Mouse (Mus musculus): ENCODE measurements around the gene Sipa1l1.

DNA sequence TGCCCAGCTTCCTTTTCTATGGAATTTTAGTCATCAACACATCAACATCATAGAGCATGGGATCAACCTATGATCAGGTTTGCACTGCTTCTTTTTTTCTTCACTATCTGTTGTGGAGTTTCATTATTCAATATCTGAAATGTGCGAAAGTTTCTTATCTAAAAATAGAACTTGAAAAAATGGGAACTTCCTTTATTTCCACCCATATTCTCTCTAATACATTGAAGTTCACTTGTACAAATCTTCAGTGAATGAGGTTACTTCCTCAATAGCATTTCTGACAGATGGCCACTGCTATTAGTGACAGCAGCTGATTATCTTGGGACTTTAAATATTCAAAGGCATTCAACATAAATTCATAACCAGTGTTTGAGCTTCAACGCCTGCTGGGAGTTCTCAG is 18.1 kb upstream of the Sipa1l1 start:
- no peak for TF ChIP-seq CTCF (IDR thresholded peaks at IDR 0.05; ENCODE audit: extremely low read depth, insufficient read depth, low read length)
- no peak for TF ChIP-seq POLR2A (IDR thresholded peaks at IDR 0.05; ENCODE audit: extremely low read depth, insufficient read depth, low read length)

All from cortical plate, adult 2 months (tissue).